Mouse (Mus musculus) liver, embryonic 14.5 days (tissue): Measurements from ENCODE around the gene Snrnp35.
A peak's percentile ranks its signal among the peaks of the same experiment; 100 is the strongest.

ENCODE experiments used
- CTCF ChIP-seq: IDR thresholded peaks from 2 replicates; pipeline ENCODE4 v1.5.1; 2016; ENCODE audit warnings: antibody characterized with exemption, low read depth, control low read depth
- EP300 ChIP-seq: IDR thresholded peaks from 2 replicates; pipeline ENCODE4 v1.6.1; 2016; ENCODE audit warnings: antibody characterized with exemption, low read depth

DNA sequence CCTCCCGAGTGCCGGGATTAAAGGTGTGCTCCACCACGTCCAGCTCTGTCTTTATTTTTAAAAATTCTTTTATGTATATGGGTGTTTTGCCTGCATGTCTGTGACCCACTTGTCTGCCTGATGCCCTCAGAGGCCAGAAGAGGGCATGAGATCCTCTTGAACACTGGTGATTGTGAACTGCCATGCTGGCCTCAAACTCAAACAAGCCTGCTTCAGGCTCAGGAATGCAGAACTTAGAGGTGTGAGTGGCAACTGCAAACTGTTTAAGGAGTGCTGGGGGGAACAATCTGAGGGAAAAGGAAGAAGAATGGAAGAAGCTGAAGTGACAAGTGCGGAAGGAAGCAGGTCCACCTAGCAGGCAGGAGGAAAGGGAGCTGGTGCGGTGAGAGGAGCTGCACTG lies 44.7 kb upstream of the Snrnp35 start:
- TF ChIP-seq CTCF (peak; percentile 65), EP300 (no peak)
